Mouse (Mus musculus): ENCODE results near the gene Lrrc8c. TPM values are rescaled to one million over a fixed set of nuclear protein-coding genes. Genes with fewer than 3 reads are reported as not detected.

Lrrc8c gene
- polyA plus RNA-seq, 1 experiment from 2014 or later = 12.2 TPM

DNA sequence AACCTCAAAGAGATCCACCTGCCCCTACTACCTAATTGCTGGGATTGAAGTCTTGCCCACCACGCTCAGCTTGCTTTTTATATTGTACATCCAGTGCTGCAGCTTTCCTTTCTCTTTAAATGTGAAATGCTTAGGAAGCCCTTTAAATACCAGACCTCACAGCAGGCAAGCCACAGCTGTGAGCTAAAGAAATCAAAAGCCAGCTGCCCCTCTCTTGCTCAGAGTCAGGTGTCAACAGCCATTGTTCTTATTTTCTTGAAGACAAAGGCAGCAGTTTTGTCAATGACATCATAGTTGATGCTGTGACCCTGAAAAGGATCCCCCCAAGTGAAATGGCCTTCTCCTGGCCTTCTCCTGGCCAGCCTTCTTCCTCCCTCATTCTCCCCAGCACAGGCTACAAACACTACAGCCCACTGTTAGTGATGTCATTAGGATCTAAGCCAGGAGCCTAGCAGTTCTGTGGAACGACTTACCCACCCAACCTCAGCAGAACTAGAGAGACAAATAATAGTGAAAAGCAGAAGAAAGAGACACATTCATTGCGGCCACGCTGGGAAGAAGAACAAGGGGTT lies 20.7 kb upstream of the Lrrc8c start:
- Histone ChIP-seq H3K9me3 (ENCODE audit: control insufficient read depth, low read length) (no peaks in the 10 kb centered on the region), H3K9ac (ENCODE audit: low read length) (no peak overlapping the region), H3K4me3 (ENCODE audit: low read depth, low read length) (no peak overlapping the region), H3K27ac (ENCODE audit: low read depth, low read length) (0 out of 2 replicates have a peak overlapping the region, but pooled peaks have one; percentile 20), H3K4me1 (ENCODE audit: control insufficient read depth, insufficient read depth, low read length) (peaks cover 16% of the 10 kb centered on the region), H3K4me2 (ENCODE audit: low read depth) (no peak overlapping the region), H3K27me3 (ENCODE audit: control insufficient read depth, insufficient read depth, low read length) (no peaks in the 10 kb centered on the region), H3K36me3 (ENCODE audit: control insufficient read depth, insufficient read depth, low read length) (no peaks in the 10 kb centered on the region)
- no peak for ATAC-seq (ENCODE audit: insufficient read depth, low FRiP score, low TSS enrichment)
- 40% methylated on average over 4 of the region's 4 CpGs for WGBS
- DNase-seq (ENCODE audit: low spot score) = no peak

DNA sequence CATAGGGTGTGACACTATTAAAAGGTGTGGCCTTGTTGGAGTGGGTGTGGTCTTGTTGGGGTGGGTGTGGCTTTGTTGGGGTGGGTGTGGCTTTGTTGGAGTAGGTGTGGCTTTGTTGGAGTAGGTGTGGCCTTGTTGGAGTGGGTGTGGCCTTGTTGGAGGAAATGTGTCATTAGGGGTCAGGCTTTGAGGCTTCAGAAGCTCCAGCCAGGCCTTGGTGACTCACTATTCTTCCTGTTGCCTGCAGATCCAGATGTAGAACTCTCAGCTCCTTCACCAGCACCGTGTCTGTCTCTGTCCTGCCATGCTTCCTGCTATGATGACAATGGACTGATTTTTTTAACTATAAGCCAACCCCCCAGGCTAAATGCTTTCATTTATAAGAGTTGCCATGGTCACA lies 19.8 kb upstream of the Lrrc8c start:
- WGBS = 77% methylated on average over 1 of the region's 1 CpGs
- H3K4me2 ChIP-seq (ENCODE audit: low read depth) = no peak overlapping the region
- no peak overlapping the region for H3K27ac ChIP-seq (ENCODE audit: low read depth, low read length)
- H3K36me3 ChIP-seq (ENCODE audit: control insufficient read depth, insufficient read depth, low read length) = no peaks in the 10 kb centered on the region
- H3K9me3 ChIP-seq (ENCODE audit: control insufficient read depth, low read length) = no peaks in the 10 kb centered on the region
- no peak for ATAC-seq (ENCODE audit: insufficient read depth, low FRiP score, low TSS enrichment)
- H3K27me3 ChIP-seq (ENCODE audit: control insufficient read depth, insufficient read depth, low read length) = no peaks in the 10 kb centered on the region
- H3K4me3 ChIP-seq (ENCODE audit: low read depth, low read length) = no peak overlapping the region
- H3K9ac ChIP-seq (ENCODE audit: low read length) = no peak overlapping the region
- DNase-seq (ENCODE audit: low spot score) = no peak
- peaks cover 14% of the 10 kb centered on the region for H3K4me1 ChIP-seq (ENCODE audit: control insufficient read depth, insufficient read depth, low read length)

DNA sequence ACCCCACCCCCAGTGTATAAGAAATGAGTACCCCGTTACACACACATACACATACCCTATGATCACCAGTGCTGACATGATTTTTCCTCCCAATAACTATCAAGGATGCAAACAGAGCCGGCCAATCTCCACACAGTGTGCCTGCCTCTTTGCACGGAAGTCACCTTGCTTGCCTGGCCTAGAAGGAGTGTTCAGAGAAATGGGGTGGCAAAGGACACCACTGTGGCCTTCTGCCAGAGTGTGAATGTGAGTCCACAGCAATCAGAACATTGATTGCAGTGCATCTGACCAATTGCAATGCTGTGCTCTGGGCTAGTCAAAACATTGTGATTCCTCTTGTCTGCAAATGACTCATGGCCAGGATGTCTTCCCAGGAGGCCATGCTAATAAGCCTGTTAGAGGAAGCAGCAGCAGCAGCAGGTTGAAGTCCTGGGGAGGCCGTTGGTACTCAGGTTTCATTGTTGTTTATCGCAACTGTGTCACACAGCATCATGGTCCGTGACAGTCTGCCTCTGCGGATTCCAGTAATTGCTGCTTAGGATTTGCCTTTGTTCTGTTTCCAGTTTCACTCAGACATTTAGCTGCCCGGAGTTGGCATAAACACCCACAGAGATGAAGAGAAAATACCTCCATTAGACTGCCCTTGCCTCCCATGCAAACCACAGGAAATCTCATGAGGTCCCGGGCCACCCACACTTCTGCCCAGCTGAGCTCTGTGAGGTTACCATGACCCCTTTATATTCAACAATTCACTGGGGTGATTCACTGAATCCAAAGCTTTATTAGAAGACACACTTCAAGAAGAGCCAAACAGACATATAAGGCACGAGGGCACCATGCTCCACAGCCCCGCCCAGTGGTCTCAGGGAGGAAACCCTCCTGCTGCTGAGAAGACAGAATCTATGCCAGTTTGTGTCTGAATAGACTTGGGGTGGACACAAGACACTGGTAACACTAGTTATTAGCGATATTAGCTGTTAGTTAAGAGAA lies 18.8 kb upstream of the Lrrc8c start:
- no peaks in the 10 kb centered on the region for H3K36me3 ChIP-seq (ENCODE audit: control insufficient read depth, insufficient read depth, low read length)
- H3K4me2 ChIP-seq (ENCODE audit: low read depth) = no peak overlapping the region
- no peaks in the 10 kb centered on the region for H3K27me3 ChIP-seq (ENCODE audit: control insufficient read depth, insufficient read depth, low read length)
- no peak overlapping the region for H3K9ac ChIP-seq (ENCODE audit: low read length)
- no peaks in the 10 kb centered on the region for H3K9me3 ChIP-seq (ENCODE audit: control insufficient read depth, low read length)
- ATAC-seq (ENCODE audit: insufficient read depth, low FRiP score, low TSS enrichment) (no peak), DNase-seq (ENCODE audit: low spot score) (peak; percentile 24)
- H3K4me1 ChIP-seq (ENCODE audit: control insufficient read depth, insufficient read depth, low read length) = peaks cover 12% of the 10 kb centered on the region
- H3K27ac ChIP-seq (ENCODE audit: low read depth, low read length) = no peak overlapping the region
- H3K4me3 ChIP-seq (ENCODE audit: low read depth, low read length) = no peak overlapping the region
- 47% methylated on average over 12 of the region's 12 CpGs for WGBS

DNA sequence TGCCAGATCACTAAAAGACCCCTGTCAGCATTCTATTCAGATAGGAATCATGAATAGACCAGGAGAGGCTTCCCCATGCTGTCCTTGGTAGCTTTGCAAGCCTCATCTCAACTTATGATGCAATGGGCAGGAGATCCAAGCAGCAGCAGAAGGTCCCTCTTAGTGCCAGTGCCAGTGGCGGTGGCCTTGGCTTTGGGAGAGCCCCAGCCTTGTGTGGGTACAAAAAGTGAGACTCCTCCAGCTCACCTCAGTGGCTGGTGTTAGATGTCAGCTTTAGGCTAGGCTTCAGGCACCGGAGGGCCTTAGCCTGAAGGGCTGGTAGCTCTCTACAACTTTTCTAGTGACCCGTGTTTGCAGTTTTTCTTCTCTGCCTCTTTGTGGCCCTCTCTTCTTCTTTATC lies 18.1 kb upstream of the Lrrc8c start:
- H3K4me3 ChIP-seq (ENCODE audit: low read depth, low read length) = no peak overlapping the region
- H3K9me3 ChIP-seq (ENCODE audit: control insufficient read depth, low read length) = no peaks in the 10 kb centered on the region
- H3K27me3 ChIP-seq (ENCODE audit: control insufficient read depth, insufficient read depth, low read length) = no peaks in the 10 kb centered on the region
- no peak overlapping the region for H3K4me2 ChIP-seq (ENCODE audit: low read depth)
- 84% methylated on average over 3 of the region's 3 CpGs for WGBS
- H3K27ac ChIP-seq (ENCODE audit: low read depth, low read length) = no peak overlapping the region
- ATAC-seq (ENCODE audit: insufficient read depth, low FRiP score, low TSS enrichment) (no peak), DNase-seq (ENCODE audit: low spot score) (no peak)
- no peaks in the 10 kb centered on the region for H3K36me3 ChIP-seq (ENCODE audit: control insufficient read depth, insufficient read depth, low read length)
- no peak overlapping the region for H3K9ac ChIP-seq (ENCODE audit: low read length)
- peaks cover 8% of the 10 kb centered on the region for H3K4me1 ChIP-seq (ENCODE audit: control insufficient read depth, insufficient read depth, low read length)

DNA sequence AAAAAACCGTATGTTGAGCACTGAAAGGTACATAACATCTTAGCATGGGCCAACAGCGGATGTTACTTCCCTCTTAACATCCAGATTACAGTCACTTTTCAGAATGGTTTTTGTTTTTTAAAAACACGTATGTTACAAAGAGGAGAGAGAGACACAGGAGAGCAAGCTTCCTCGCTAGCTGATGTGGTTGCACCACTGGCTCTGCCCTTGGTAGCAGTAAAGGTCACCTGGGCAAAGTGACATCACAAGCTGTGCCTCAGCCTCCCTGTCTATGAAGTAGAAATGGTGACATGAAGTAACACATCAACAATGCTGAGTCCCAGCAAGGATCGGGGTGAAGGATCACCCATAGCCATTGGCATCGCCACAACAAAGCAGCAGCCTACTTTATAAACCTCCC lies 10.4 kb upstream of the Lrrc8c start:
- DNase-seq (ENCODE audit: low spot score) (no peak), ATAC-seq (ENCODE audit: insufficient read depth, low FRiP score, low TSS enrichment) (no peak)
- Histone ChIP-seq H3K4me3 (ENCODE audit: low read depth, low read length) (no peak overlapping the region), H3K27me3 (ENCODE audit: control insufficient read depth, insufficient read depth, low read length) (no peaks in the 10 kb centered on the region), H3K4me1 (ENCODE audit: control insufficient read depth, insufficient read depth, low read length) (no peaks in the 10 kb centered on the region), H3K36me3 (ENCODE audit: control insufficient read depth, insufficient read depth, low read length) (no peaks in the 10 kb centered on the region), H3K9ac (ENCODE audit: low read length) (no peak overlapping the region), H3K4me2 (ENCODE audit: low read depth) (no peak overlapping the region), H3K27ac (ENCODE audit: low read depth, low read length) (no peak overlapping the region), H3K9me3 (ENCODE audit: control insufficient read depth, low read length) (no peaks in the 10 kb centered on the region)
- 95% methylated on average over 6 of the region's 6 CpGs for WGBS

DNA sequence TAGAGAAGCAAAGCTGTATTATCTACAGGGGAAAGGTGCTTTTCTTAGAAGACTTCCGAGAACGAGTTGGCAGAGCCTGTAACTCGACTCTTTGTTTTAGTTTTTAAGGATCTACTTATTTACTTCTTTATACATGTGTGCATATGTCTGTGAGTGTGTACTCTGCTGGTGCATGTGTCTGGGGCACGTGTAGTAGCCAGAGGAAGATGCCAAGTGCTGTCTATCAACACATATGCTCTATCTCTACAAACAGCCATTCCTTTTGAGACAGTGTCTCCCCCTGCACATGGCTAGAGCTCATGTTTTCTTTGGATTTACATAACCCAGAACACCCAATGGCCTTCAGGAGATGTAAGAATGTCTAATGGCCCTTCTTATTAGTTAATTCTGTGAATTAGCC lies 6.9 kb upstream of the Lrrc8c start:
- Histone ChIP-seq H3K9me3 (ENCODE audit: control insufficient read depth, low read length) (no peaks in the 10 kb centered on the region), H3K4me1 (ENCODE audit: control insufficient read depth, insufficient read depth, low read length) (no peaks in the 10 kb centered on the region), H3K4me3 (ENCODE audit: low read depth, low read length) (no peak overlapping the region), H3K27ac (ENCODE audit: low read depth, low read length) (no peak overlapping the region), H3K27me3 (ENCODE audit: control insufficient read depth, insufficient read depth, low read length) (no peaks in the 10 kb centered on the region), H3K36me3 (ENCODE audit: control insufficient read depth, insufficient read depth, low read length) (no peaks in the 10 kb centered on the region), H3K9ac (ENCODE audit: low read length) (no peak overlapping the region), H3K4me2 (ENCODE audit: low read depth) (no peak overlapping the region)
- DNase-seq (ENCODE audit: low spot score) (no peak), ATAC-seq (ENCODE audit: insufficient read depth, low FRiP score, low TSS enrichment) (no peak)
- WGBS = 76% methylated on average over 4 of the region's 4 CpGs

DNA sequence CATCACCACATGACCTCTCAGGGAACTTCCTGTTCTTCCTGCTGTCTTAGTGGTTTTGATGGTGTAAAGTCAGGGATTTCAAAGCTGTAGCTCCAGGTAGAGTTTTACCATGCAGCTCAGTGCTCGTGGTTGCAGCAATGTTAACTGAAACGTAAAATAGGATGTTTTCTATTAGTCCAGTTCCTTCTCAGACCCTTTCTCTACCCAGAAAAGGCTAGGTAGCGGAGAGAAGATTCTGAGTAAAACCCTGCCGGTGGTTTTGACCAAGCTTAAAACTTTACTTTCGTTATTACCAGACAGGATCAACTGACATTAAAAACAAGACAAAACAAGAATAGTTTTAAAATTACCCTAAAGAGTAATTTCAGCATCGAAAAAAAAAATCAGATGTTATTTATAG lies 3.7 kb upstream of the Lrrc8c start:
- ATAC-seq (ENCODE audit: insufficient read depth, low FRiP score, low TSS enrichment) = no peak
- Histone ChIP-seq H3K9ac (ENCODE audit: low read length) (no peak overlapping the region), H3K4me1 (ENCODE audit: control insufficient read depth, insufficient read depth, low read length) (no peaks in the 10 kb centered on the region), H3K36me3 (ENCODE audit: control insufficient read depth, insufficient read depth, low read length) (no peaks in the 10 kb centered on the region), H3K4me3 (ENCODE audit: low read depth, low read length) (no peak overlapping the region), H3K9me3 (ENCODE audit: control insufficient read depth, low read length) (no peaks in the 10 kb centered on the region), H3K27me3 (ENCODE audit: control insufficient read depth, insufficient read depth, low read length) (no peaks in the 10 kb centered on the region), H3K4me2 (ENCODE audit: low read depth) (no peak overlapping the region), H3K27ac (ENCODE audit: low read depth, low read length) (no peak overlapping the region)
- DNase-seq (ENCODE audit: low spot score) = no peak
- 69% methylated on average over 6 of the region's 6 CpGs for WGBS

DNA sequence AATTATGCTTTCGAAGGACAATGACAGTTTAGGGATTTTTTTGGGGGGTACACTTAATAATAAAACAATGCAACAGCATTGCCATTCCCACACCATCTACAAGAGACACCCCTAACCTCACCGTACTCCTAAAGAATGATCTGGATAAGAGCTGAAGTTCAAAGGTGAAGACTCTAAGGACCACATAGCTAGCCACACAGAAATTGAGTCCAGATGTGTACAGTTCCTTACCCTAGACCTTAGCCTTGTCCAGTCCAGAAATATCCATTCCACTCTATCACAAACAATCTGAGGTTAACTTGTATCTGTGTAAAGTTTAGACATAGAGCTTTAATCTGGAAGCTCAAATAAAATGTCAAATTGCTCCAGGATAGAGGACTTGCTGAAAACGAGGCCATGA lies 2.9 kb upstream of the Lrrc8c start:
- H3K4me3 ChIP-seq (ENCODE audit: low read depth, low read length) = no peak overlapping the region
- H3K9ac ChIP-seq (ENCODE audit: low read length) = no peak overlapping the region
- H3K27me3 ChIP-seq (ENCODE audit: control insufficient read depth, insufficient read depth, low read length) = no peaks in the 10 kb centered on the region
- DNase-seq (ENCODE audit: low spot score) = no peak
- H3K4me2 ChIP-seq (ENCODE audit: low read depth) = no peak overlapping the region
- H3K27ac ChIP-seq (ENCODE audit: low read depth, low read length) = no peak overlapping the region
- H3K4me1 ChIP-seq (ENCODE audit: control insufficient read depth, insufficient read depth, low read length) = no peaks in the 10 kb centered on the region
- no peak for ATAC-seq (ENCODE audit: insufficient read depth, low FRiP score, low TSS enrichment)
- H3K9me3 ChIP-seq (ENCODE audit: control insufficient read depth, low read length) = no peaks in the 10 kb centered on the region
- 70% methylated on average over 3 of the region's 3 CpGs for WGBS
- no peaks in the 10 kb centered on the region for H3K36me3 ChIP-seq (ENCODE audit: control insufficient read depth, insufficient read depth, low read length)
